Mouse (Mus musculus) cerebellum, postnatal 14 days (tissue): ENCODE data around the gene Slc8a1.

ENCODE experiments used
- DNase-seq, 2 experiments: peaks; one replicate each; pipeline ENCODE4 v3.0.0; 2021; ENCODE audit warnings: mixed read lengths in 2 of 2

Slc8a1 gene

GRCm38 (mm10) chr17:81554052-81554734 lies 184.0 kb downstream of the Slc8a1 start:
- no peak for DNase-seq

DNA sequence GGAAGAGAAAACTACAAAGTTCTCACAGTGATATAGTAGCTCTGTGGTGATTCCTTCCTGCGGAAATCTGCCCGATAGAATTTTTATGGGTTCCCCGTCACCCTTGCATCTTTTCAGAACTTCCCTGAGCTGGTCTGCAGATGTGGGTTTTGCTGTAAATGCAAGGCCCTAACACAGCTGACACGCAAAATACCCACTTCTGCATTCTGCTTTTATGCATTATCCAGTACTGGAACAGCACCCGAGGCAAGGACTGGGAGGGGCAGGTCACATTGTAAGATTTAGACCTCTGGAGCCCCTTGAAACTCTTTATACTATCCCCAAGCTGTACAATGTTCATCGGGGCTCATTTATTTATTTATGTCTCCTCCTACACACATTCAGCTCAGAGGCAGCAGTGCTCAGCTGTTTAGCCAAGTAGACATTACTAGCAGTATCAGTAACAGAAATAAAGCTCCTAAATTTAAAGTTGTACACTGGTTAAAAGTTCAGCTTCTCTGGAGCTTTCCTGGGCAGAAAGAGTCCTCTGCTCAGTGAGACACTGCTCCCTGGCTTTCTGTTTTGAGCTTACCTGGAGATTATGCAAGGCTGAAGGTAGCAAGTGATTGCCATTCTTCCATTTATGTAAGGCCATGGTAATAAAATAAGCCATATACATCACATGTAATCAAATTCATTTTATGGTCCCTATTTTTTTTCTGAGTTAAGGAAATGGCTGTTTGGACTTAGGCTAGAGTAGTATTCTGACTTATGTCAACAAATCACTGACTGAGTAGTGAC lies 186.1 kb downstream of the Slc8a1 start:
- no peak for DNase-seq

DNA sequence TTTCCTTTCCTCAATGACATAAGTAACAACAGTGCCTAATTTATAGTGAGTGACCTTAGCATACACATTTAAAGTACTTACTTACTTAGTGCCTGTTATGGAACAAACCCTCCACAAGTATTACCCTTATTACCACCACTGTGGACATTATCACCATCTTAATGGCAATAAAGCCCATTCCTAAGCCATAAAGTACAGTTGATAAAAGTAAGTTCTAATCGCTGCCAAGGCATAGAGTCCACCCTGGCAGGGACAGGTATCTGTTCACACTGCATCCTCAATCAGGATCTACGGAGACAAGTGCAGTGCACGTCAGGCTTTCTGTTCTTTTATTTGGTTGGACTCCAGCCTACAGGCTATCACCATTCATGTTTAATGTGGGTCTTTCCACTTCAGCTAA lies 187.3 kb downstream of the Slc8a1 start:
- DNase-seq, result no peak

- no peak for DNase-seq
Measured at GRCm38 (mm10) chr17:81548016-81548415, 190.2 kb downstream of the Slc8a1 start.

- no peak for DNase-seq
Measured at GRCm38 (mm10) chr17:81546525-81546924, 191.7 kb downstream of the Slc8a1 start.

DNA sequence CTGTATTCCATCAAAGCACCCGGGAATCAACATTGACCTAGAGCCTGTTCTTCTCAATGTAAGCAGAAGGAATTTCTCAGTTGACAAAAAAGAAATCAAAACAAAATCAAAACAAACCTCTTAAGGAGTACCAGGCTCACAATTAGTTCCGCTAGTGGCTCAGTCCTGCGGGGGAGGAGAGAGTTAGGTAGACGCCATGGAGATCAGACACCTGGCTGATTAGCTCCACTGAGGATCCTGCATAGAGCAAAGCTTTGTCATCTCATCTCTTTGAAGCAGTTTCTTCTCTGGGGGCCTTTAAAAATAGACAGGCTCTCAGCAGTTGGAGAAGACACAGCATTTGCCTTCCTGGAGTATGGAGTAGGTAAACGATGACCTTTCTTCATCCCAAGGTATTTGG lies 192.2 kb downstream of the Slc8a1 start:
- DNase-seq, result no peak

GRCm38 (mm10) chr17:81544926-81545325 lies 193.3 kb downstream of the Slc8a1 start:
- DNase-seq, result no peak

DNA sequence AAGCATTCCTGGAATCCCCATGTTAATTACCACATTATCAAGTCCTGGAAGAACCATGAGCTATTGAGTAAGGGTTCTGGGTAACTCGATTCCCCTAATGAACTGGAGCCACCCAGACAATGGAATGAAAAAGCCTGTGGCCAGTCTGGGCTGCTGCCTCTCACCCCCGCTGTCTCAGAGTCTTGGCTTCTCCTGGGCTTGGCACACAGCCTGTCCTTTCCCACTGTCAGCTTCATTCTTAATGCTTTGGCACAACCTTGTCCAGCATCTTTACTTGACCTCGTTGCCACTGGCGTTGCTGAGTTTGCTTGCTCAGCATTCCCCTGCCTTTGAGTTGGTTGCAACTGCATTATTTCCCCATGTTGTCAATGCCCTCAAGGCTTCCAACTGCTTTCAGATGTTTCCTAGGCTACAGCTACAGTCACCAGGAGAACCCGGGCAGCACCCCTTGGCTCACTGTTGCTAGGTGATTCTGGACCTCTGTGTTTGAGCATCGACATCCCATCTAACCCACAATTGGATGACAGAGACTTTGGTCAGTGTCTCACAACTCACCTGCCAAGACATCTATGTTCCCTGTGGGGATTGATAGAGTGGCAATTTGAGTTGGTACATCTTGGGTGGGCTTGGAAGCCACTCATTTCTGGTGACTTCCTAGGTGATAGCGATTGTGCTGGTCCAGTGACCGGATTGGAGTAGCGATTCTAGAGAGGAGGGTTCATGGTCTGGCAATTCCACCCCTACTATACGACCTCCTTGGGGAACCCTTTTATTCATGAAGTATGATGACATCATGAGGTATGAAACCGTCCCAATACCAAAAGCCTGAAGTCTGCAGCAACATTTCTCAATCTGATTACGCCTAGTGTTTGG lies 195.6 kb downstream of the Slc8a1 start:
- DNase-seq, result peak; percentile 76 to 79

DNA sequence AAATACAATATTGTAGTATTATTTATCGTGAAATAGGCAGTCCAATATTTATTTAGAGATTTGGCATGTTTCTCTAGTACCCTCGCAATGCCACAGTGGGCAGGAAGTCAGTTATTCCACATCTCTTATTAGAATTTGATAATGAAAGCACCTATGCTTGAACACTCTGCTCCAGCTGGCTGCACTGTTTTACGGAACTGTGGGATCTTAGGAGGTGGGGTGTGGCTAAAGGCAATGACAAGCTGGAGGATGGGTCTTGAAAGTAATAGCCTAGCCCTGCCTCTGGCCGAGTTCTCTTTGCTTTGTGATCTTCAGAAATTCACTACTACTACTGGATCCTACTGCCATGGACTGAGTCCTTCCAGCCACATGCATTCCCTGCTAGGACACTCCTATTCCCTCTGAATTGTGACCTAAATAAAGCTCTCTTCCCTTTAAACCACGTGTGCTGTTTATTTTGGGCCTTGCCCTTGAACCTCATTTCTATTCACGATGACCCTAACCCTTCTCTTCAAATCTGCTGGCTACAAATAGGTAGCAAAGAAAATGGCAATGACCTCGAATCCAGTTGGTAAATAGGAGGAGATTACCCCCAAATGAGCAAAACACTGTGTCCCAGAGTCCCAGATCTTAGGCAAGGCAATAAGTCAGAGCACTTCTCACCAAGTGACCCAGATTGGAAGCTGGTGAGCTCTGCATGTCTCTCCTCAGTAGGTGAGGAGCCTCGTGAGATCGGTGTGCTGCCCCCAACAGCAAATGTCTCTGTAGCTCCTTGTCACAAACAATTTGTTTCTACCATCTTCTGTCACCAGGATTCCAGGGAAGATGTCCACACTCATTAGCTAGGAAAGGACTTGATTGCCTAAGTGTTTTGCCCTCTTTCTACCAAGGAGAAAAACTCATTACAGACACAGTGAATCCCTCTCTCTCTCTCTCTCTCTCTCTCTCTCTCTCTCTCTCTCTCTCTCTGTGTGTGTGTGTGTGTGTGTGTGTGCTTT lies 199.7 kb downstream of the Slc8a1 start:
- DNase-seq, result no peak

DNA sequence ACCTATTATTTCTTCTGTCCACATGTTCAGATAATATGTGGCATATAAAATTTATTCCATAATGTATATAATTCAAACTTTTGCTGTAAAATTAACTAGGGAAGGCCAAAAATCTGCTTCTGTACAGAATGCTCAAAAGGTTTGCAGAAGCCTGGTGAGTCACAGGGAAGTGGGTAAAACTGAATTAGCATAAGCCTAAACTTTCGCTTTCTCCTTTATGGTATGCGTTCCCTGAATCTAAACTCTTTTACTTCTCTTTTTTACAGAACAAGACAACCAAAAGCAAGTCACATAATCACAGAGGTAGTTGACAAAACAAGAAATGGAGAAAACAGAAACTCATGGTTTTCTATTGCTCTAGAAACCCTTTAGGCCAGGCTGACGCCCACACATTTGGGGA lies 202.1 kb downstream of the Slc8a1 start:
- no peak for DNase-seq

DNA sequence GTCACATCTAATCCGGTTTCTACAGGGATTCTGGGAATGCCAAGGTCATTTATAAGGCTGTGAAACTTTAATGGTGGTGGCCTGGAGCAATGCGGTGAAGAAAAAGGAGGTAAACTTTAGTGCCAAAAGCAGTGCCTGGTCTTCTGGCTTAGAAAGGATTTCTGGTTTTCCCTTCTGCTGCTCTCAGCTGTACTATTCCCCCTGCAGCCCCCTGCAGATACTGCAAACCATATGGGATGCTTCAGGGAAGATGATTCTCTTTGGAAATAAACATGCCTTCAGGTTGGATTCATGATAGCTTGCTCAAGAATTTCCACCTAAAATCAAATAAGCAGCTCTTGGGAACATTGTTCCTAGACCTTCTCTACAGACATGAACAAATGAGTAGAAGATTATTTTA lies 208.3 kb downstream of the Slc8a1 start:
- DNase-seq, result peak; percentile 37 to 51

GRCm38 (mm10) chr17:81528940-81529339 lies 209.2 kb downstream of the Slc8a1 start:
- no peak for DNase-seq

- DNase-seq, result no peak
Measured at GRCm38 (mm10) chr17:81526463-81526862, 211.7 kb downstream of the Slc8a1 start.

- no peak for DNase-seq
Measured at GRCm38 (mm10) chr17:81524826-81525225, 213.4 kb downstream of the Slc8a1 start.

DNA sequence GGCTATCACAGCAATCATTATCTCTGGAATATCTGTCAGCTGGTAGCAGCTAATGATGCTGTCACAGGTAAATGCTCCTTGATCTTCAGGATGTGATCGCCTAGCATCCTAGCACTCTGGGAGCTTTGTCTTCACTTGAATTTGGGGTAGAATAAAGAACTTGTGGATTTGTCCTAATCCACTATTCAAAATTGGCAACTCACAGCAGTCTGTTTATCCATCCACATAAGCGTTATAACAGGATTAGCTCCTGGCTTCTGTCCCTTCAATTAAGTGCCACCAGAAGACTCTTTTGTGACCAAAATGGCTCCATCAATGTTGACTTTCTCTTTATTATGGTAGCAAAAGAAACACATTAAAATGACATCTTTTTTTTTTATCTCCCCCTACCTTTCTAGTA lies 214.2 kb downstream of the Slc8a1 start:
- DNase-seq, result peak in 1 of 2 experiments; percentile 56

- DNase-seq, result no peak
Measured at GRCm38 (mm10) chr17:81518316-81519025, 219.7 kb downstream of the Slc8a1 start.

DNA sequence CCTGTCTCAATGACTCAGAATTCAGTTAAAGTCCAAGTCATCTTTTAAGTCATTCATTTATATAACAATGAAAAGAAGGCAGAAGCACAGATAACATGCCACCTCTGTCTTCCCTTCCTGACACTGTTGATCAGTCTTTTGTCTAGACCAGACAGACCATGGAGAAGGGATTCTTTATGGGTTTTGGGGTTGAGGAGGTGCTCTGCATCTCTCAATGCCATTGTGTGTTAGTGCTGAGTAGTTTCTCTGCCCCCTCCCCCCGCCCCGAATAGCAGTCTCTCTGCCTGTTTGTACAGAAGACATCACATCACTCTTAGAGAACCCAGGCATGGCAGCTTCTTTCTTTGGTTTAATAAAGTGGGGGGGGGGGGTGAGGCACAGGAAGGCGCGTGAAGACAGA lies 222.0 kb downstream of the Slc8a1 start:
- DNase-seq, result no peak

- DNase-seq, result no peak
Measured at GRCm38 (mm10) chr17:81514022-81514421, 224.2 kb downstream of the Slc8a1 start.

- DNase-seq, result no peak
Measured at GRCm38 (mm10) chr17:81513368-81513958, 224.7 kb downstream of the Slc8a1 start.

GRCm38 (mm10) chr17:81505162-81505685 lies 233.0 kb downstream of the Slc8a1 start:
- peak; percentile 63 to 64 for DNase-seq

DNA sequence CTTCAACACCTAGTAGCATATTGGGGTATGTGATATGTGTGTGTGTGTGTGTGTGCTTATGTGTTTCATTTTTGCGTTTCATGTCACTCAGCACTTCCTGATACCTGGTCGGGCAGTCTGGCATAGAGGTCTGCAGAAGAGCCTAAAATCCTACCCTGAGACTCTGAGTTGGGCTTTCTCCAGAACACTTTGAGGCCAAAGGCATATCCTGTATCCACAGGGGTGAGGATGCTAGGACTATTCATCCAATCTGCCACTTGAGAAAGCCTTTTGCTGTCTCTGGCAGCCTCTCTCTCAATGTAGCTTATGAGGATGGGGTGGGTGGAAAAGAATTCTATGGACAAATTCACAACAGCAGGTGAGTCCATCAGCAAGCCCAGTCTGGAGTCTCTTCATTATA lies 234.1 kb downstream of the Slc8a1 start:
- DNase-seq, result peak; percentile 74 to 87
